Mouse (Mus musculus) v-Abl transformed pro-B cells (cell line): ENCODE measurements around the gene Gzmk.

Experiments used
- in situ Hi-C, 2 experiments: fragments of 400-800 bp; cut with MboI; formaldehyde crosslinking; loops; one replicate each; pipeline ENCODE4 v1.15.1; 2025; ENCODE audit not compliant: unreplicated experiment in 2 of 2

The Gzmk gene

GRCm38 (mm10) chr13:113209624-113210023 lies 16.1 kb downstream of the Gzmk start, which contains the start of gene Esm1:
TSS of gene Esm1 (plus strand) at chr13:113209659.
- in situ Hi-C loops: no loop called here

DNA sequence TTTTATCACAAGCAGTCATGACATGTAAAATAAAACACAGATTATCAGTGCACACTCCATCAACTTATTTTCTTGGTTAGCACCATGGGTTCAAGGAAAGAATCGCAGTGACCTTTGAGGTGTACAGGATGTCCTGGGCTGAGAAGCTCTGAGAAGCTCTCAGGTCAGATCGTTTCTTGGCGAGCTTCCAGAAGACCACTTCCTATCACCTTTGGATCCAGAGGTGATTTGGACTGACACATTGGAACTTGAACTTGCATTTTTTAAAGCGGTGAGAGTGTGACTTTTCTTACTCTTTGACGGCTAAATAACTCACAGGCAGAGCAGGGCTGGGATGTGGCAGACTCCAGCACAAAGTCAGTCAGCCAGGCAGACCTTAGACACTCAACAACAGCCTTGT lies 20.4 kb downstream of the Gzmk start:
- in situ Hi-C loops: no loop called here

DNA sequence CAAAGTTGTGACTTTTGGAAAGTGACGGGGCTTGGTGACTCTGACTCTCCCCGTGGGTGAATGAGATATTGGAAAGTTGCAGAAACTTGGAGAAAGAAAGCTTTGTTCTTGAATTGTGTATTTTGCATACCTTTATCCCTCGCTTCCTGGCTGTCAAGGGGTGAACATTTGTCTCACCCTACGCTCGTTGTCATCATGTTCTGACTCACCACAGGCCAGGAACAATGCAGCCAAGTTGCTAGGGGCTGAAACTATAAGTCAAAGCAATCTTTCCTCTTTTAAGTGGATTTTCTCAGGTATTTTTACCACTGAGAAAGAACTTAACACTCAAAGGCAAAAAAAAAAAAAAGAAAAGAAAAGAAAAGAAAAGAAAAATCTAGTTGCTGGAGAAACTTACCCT lies 22.6 kb downstream of the Gzmk start:
- in situ Hi-C loops: no loop called here

GRCm38 (mm10) chr13:113202184-113202583 lies 23.5 kb downstream of the Gzmk start:
- in situ Hi-C loops: no loop called here

DNA sequence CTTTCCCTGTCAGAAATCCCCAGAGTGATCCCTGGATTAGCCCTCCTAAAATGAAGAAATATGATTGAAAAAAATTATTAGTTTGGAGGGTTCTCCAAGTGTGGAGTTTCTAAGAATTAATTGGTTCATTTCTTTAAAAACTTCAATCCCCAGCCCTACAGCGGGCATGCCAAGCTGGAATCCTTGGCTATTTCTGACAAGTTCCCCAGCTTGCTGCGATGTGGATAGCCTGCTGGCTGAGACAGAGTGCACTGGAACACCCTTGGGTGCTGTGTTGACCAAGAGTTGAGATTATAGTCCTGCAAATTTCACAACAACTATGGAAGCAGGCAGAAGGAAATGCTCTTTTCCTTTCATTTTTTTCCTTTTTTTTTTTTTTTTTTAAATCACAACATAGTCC lies 24.1 kb downstream of the Gzmk start:
- in situ Hi-C loops: no loop called here

DNA sequence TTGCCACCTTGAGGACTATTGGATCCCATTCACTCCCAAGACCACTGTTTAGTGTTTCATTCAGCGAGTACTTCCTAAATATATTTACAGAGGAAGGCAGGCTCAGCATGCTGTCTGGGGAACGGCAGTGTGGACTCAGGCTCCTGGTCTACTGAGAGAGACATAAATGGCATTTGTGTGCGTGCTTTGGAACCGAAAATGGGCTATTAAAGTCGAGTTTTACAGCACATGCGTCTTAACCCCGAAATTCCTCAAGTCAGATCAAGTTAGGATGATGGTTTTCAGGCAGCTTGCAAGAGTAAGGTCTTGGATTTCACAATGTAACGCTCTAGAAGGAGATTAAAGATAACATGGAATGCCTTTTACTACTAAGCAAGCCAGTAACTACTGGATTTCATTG lies 25.0 kb downstream of the Gzmk start:
- in situ Hi-C loops: no loop called here

GRCm38 (mm10) chr13:113199331-113199730 lies 26.4 kb downstream of the Gzmk start:
- in situ Hi-C loops: no loop called here

DNA sequence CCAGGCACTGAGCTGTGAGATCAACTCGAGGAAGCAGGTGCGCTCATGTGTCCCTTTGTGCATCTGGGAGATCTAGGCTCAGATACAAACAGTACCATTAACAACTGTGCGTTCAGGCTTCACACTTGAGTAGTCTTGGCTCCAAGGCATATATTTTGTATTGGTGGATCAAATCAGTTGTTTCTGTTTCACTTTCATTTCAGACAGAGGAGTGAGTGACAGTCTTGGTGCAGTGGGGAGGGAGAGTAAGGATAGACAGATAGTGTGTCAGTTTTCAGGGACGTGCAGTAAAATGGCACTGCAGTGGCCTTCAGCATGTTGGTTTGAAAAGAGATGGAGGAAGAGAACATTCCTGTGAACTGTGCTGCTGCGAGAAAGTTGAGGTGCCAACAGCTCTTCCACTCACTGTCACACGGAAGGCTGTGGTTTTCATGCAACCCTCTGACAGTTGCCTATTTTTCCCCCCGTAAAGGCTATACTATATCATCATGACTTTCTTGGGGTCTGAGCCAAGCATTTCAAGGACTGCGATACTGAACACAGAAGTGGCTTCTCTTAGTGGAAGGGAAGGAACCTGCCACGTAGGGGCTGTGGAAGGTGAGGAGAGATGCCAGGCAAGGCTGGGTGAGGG lies 27.7 kb downstream of the Gzmk start:
- in situ Hi-C loops: no loop called here

DNA sequence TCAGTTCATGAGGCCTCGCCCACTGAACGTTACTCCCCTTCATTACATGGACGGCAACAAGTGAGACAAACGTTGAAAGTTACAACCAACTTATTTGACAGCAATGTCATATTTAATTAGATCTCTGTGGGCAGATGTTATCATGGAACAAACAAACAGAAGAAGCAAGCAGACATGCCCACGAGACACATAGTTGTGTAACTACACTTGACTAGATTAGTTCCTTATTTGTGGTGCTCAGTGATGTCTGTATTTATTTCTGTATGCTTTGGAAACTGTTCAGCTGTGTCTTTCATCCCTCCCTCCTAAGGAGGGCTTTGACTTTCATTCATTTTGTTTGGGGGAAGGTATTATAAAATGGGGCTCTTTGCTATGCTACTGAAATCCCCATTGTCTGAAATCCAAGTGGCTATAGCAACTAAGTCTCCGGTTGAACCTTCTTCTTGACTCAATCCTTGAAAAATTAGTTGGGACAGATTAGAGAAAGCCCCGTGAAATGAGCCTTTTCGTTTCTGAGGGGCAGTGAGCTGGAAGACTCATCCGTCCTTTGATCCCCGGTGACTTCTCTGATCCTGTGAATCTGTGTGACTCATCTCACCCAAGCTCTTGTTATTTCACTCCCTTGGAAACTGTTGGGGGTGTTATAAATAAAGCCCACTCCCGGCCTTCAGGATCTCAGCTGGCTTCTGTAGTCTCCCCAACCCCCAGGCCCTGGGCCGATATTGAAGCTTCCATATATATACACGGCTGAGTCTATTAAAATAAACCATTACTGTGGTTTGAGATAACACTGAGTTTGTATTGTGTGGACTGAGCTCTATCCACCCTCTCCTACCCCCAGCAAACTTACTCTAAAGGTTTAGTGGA lies 28.7 kb downstream of the Gzmk start:
- in situ Hi-C loops: no loop called here

DNA sequence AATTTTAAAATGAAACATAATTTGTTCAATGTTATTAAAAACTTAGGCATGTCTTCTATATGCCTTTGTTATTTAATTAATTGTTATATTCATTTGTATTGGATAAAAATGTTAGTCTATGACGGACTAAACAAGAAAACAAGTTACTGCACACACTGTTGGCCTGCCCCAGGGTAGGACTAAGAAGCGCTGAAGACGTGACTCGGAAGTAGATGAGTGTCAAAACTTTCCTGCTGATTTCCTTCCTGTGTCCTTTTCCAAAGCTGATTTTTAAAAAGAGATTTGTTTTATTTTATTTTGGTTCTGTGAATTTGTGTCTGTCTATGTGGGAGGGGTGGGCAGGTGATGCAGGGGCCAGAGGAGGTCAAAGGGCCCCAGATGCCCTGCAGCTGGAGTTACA lies 42.0 kb downstream of the Gzmk start:
- in situ Hi-C loops: no loop called here

- in situ Hi-C loops: no loop called here
Observed at GRCm38 (mm10) chr13:113183310-113183709, 42.4 kb downstream of the Gzmk start.

DNA sequence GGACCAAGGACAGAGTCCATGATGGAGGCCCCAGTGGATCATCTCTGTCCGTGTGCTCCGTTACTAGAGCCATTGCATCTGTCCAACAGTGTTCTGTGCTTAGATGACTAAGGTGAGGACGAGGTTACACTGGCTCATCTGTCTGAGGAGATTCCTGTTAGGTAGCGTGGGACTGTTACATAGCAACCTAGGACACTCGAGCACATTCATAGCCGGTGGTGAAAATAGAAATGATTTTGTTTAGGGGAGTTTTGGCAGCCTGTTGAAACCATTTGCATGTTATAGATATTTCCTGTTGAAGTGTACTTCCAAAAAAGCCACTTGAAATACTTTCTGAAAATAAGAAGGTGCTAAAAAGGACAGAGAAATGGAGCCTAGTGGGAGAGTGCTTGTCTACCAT lies 51.5 kb downstream of the Gzmk start:
- in situ Hi-C loops: no loop called here

GRCm38 (mm10) chr13:113170256-113170655 lies 55.5 kb downstream of the Gzmk start:
- in situ Hi-C loops: no loop called here

DNA sequence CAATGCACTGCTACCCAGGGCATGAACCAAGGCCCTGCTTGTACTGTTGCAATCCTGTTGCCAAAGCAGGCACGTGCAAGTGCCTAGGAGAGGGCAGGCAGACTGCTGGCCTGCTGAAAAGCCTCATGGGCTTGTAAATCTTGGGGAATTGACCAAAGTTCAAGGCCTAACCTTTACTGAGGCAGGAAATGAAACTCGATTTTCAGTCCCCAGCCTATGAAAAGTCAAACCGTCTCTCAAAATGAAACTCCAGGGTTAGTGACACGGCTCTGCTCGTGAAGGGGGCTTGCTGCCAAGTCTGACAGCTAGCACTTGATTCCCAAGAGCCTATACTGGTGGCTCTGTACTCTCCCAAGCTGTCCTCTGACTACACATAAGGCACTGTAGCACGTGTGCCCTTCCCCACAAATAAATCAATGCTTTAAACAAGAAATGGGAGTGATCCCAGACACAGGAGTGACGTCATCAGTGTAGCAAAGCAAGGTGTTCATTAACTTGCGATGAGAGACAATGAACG lies 57.6 kb downstream of the Gzmk start:
- in situ Hi-C loops: no loop called here

DNA sequence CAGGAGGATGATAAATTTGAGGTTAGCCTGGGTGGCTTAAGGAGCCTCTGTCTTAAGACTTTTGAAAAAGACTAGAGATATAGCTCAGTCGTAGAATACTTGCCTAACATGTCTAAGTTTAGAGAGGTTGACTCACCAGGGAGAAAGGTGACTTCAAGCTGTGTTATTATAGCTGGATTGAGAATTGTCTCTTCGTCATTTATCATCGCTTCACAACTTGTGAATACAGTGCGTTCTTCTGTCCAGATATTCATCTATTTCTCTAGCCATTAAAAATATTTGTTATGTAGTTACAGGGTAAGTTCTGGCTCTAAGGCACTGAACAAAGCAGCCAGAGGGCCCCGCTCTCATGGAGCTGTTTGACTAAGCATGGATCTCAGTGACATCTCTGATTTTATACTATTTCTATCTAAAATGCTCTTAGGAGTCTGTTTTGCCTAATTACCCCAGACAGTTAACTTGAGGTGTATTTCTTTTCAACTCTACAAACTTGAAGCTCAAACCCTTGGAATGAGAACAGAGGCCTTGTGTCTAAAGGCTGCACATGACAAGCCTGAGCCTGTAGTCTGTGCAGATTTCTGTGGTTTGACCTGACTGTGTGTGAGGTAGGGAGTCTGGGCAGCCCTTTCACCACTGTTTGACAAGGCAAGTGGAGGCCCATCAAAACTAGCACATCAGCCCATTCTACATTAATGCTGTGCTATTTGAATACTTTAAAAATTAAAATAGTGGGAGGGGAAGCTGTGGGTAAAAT lies 61.3 kb downstream of the Gzmk start:
- in situ Hi-C loops: no loop called here

GRCm38 (mm10) chr13:113151556-113151955 lies 74.2 kb downstream of the Gzmk start:
- in situ Hi-C loops: no loop called here

- in situ Hi-C loops: no loop called here
Observed at GRCm38 (mm10) chr13:113139597-113139996, 86.1 kb downstream of the Gzmk start.

GRCm38 (mm10) chr13:113129974-113130373 lies 95.7 kb downstream of the Gzmk start:
- in situ Hi-C loops: no loop called here
